Mouse (Mus musculus) embryonic facial prominence, embryonic 15.5 days (tissue): ENCODE measurements around the gene Rftn1. TPM values are rescaled to one million over a fixed set of nuclear protein-coding genes. Genes with fewer than 3 reads are reported as not detected.
"Not testable (repeated sequence)": the region's sequence is repeated elsewhere in the genome, so short reads cannot be mapped to it uniquely, and the experiment has no call there.

ENCODE experiments used
- ATAC-seq: fragments of 200-750 bp; cut with Nextera tagmentation; 2 replicates; pipeline ENCODE4 v1.8.0; 2017; ENCODE audit warnings: low read depth, moderate TSS enrichment; ENCODE audit not compliant: insufficient number of reproducible peaks, low FRiP score, low TSS enrichment
- H3K27ac ChIP-seq: fragments of 300-500 bp; sonication (generic); replicated peaks from 2 replicates; pipeline ENCODE4 v1.5.1; 2015; ENCODE audit warnings: mild to moderate bottlenecking, inconsistent platforms
- H3K27me3 ChIP-seq: fragments of 300-500 bp; sonication (generic); 2 replicates; pipeline ENCODE4 v1.6.1; 2015; ENCODE audit warnings: inconsistent platforms
- H3K36me3 ChIP-seq: fragments of 300-500 bp; sonication (generic); 2 replicates; pipeline ENCODE4 v1.6.1; 2015; ENCODE audit warnings: mild to moderate bottlenecking, inconsistent platforms
- H3K4me1 ChIP-seq: fragments of 300-500 bp; sonication (generic); 2 replicates; pipeline ENCODE4 v1.6.1; 2015; ENCODE audit warnings: inconsistent platforms
- H3K4me2 ChIP-seq: fragments of 300-500 bp; sonication (generic); replicated peaks from 2 replicates; pipeline ENCODE4 v1.6.1; 2015; ENCODE audit warnings: mild to moderate bottlenecking, inconsistent platforms
- H3K4me3 ChIP-seq: fragments of 300-500 bp; sonication (generic); replicated peaks from 2 replicates; pipeline ENCODE4 v1.5.1; 2015; ENCODE audit warnings: mild to moderate bottlenecking, inconsistent platforms
- H3K9ac ChIP-seq: fragments of 300-500 bp; sonication (generic); 2 replicates; pipeline ENCODE4 v1.6.1; 2015; ENCODE audit warnings: inconsistent platforms
- H3K9me3 ChIP-seq: fragments of 300-500 bp; sonication (generic); replicated peaks from 2 replicates; pipeline ENCODE4 v1.6.1; 2016; ENCODE audit warnings: inconsistent platforms
- WGBS: fragments of 180-500 bp; shearing (Covaris S2); methylation state at CpG from one replicate; pipeline ENCODE4 v1.1.7; 2015; 5-methylcytosine and 5-hydroxymethylcytosine counted together
- polyA plus RNA-seq: library from polyadenylated mRNA; unstranded; fragments of >200 nt; fragmentation: Nextera tagmentation; extraction: Ambion mirVana; gene quantifications from 2 replicates; pipeline ENCODE4 v1.2.1, GENCODE M21; 2015

Gene Rftn1
- polyA plus RNA-seq, 1 experiment from 2014 or later, result 21.4 TPM

GRCm38 (mm10) chr17:50224718-50225117 lies 34.2 kb upstream of the Rftn1 start:
- 59% methylated on average over 5 of the region's 5 CpGs for WGBS
- Histone ChIP-seq H3K9ac (no peak overlapping the region), H3K4me3 (no peak overlapping the region)

GRCm38 (mm10) chr17:50217978-50218377 lies 27.5 kb upstream of the Rftn1 start:
- 52% methylated on average over 4 of the region's 4 CpGs for WGBS
- Histone ChIP-seq H3K27me3 (no peaks in the 10 kb centered on the region), H3K27ac (no peak overlapping the region), H3K9ac (no peak overlapping the region), H3K9me3 (no peaks in the 10 kb centered on the region), H3K36me3 (no peaks in the 10 kb centered on the region), H3K4me1 (no peaks in the 10 kb centered on the region), H3K4me3 (no peak overlapping the region), H3K4me2 (no peak overlapping the region)
- ATAC-seq, result no peak

More at GRCm38 (mm10) chr17:50224718-50225117, 34.2 kb upstream of the Rftn1 start:
- H3K9me3 ChIP-seq, result no peaks in the 10 kb centered on the region
- ATAC-seq, result no peak
- no peaks in the 10 kb centered on the region for H3K27me3 ChIP-seq
- H3K4me2 ChIP-seq, result no peak overlapping the region
- 0 out of 2 replicates have a peak, but pooled peaks cover 2% of the 10 kb centered on the region for H3K4me1 ChIP-seq
- no peaks in the 10 kb centered on the region for H3K36me3 ChIP-seq
- no peak overlapping the region for H3K27ac ChIP-seq

- WGBS, result 83% methylated on average over 6 of the region's 6 CpGs
- no peak overlapping the region for H3K27ac ChIP-seq
These were observed 24.6 kb upstream of the Rftn1 start for GRCm38 (mm10) chr17:50215104-50215503.

GRCm38 (mm10) chr17:50213117-50213516 lies 22.6 kb upstream of the Rftn1 start:
- no peaks in the 10 kb centered on the region for H3K36me3 ChIP-seq
- no peak overlapping the region for H3K4me3 ChIP-seq
- no peak overlapping the region for H3K9ac ChIP-seq
- no peaks in the 10 kb centered on the region for H3K9me3 ChIP-seq
- H3K27ac ChIP-seq, result no peak overlapping the region
- no peaks in the 10 kb centered on the region for H3K4me1 ChIP-seq
- no peak overlapping the region for H3K4me2 ChIP-seq
- WGBS, result 79% methylated on average over 4 of the region's 4 CpGs
- no peak for ATAC-seq
- no peaks in the 10 kb centered on the region for H3K27me3 ChIP-seq

More at GRCm38 (mm10) chr17:50215104-50215503, 24.6 kb upstream of the Rftn1 start:
- H3K4me1 ChIP-seq, result no peaks in the 10 kb centered on the region
- no peak for ATAC-seq
- no peaks in the 10 kb centered on the region for H3K27me3 ChIP-seq
- no peak overlapping the region for H3K4me2 ChIP-seq
- no peak overlapping the region for H3K9ac ChIP-seq
- no peak overlapping the region for H3K4me3 ChIP-seq
- no peaks in the 10 kb centered on the region for H3K36me3 ChIP-seq
- H3K9me3 ChIP-seq, result no peaks in the 10 kb centered on the region

- Histone ChIP-seq H3K4me3 (no peak overlapping the region), H3K9ac (no peak overlapping the region), H3K36me3 (no peaks in the 10 kb centered on the region), H3K4me1 (no peaks in the 10 kb centered on the region), H3K27me3 (no peaks in the 10 kb centered on the region), H3K27ac (no peak overlapping the region), H3K4me2 (no peak overlapping the region), H3K9me3 (no peaks in the 10 kb centered on the region)
- WGBS, result 92% methylated on average over 7 of the region's 7 CpGs
- no peak for ATAC-seq
These were observed 21.3 kb upstream of the Rftn1 start for GRCm38 (mm10) chr17:50211816-50212215.

GRCm38 (mm10) chr17:50209831-50210230 lies 19.4 kb upstream of the Rftn1 start:
- H3K27me3 ChIP-seq, result no peaks in the 10 kb centered on the region
- H3K9ac ChIP-seq, result no peak overlapping the region
- 90% methylated on average over 6 of the region's 6 CpGs for WGBS
- no peaks in the 10 kb centered on the region for H3K4me1 ChIP-seq
- H3K36me3 ChIP-seq, result no peaks in the 10 kb centered on the region
- no peaks in the 10 kb centered on the region for H3K9me3 ChIP-seq
- H3K4me3 ChIP-seq, result no peak overlapping the region
- H3K4me2 ChIP-seq, result no peak overlapping the region
- ATAC-seq, result no peak
- H3K27ac ChIP-seq, result no peak overlapping the region

- no peak overlapping the region for H3K4me3 ChIP-seq
- no peaks in the 10 kb centered on the region for H3K4me1 ChIP-seq
- WGBS, result 84% methylated on average over 7 of the region's 7 CpGs
- H3K36me3 ChIP-seq, result no peaks in the 10 kb centered on the region
- no peaks in the 10 kb centered on the region for H3K27me3 ChIP-seq
- H3K9ac ChIP-seq, result no peak overlapping the region
- H3K27ac ChIP-seq, result no peak overlapping the region
- no peak for ATAC-seq
- H3K4me2 ChIP-seq, result no peak overlapping the region
- H3K9me3 ChIP-seq, result no peaks in the 10 kb centered on the region
These were observed 17.9 kb upstream of the Rftn1 start for GRCm38 (mm10) chr17:50208137-50209045.

GRCm38 (mm10) chr17:50206262-50206661 lies 15.8 kb upstream of the Rftn1 start:
- H3K4me2 ChIP-seq, ATAC-seq, H3K4me3 ChIP-seq, H3K27me3 ChIP-seq, H3K4me1 ChIP-seq, H3K27ac ChIP-seq, H3K36me3 ChIP-seq, H3K9me3 ChIP-seq, H3K9ac ChIP-seq: not testable (repeated sequence)
- WGBS, result 79% methylated on average over 1 of the region's 1 CpGs

GRCm38 (mm10) chr17:50205840-50206239 lies 15.4 kb upstream of the Rftn1 start:
- H3K9ac ChIP-seq, ATAC-seq, H3K27ac ChIP-seq, H3K4me2 ChIP-seq, H3K36me3 ChIP-seq, H3K27me3 ChIP-seq, H3K9me3 ChIP-seq, H3K4me3 ChIP-seq, H3K4me1 ChIP-seq: not testable (repeated sequence)
- 93% methylated on average over 2 of the region's 2 CpGs for WGBS

- Histone ChIP-seq H3K4me3 (no peak overlapping the region), H3K27ac (no peak overlapping the region), H3K4me1 (no peaks in the 10 kb centered on the region), H3K27me3 (no peaks in the 10 kb centered on the region), H3K9ac (no peak overlapping the region), H3K4me2 (no peak overlapping the region), H3K36me3 (no peaks in the 10 kb centered on the region), H3K9me3 (no peaks in the 10 kb centered on the region)
- no peak for ATAC-seq
- 35% methylated on average over 1 of the region's 1 CpGs for whole genome bisulfite sequencing
These were observed 14.8 kb upstream of the Rftn1 start for GRCm38 (mm10) chr17:50205152-50205782.

GRCm38 (mm10) chr17:50201828-50202445 lies 11.5 kb upstream of the Rftn1 start:
- H3K36me3 ChIP-seq, result no peaks in the 10 kb centered on the region
- no peaks in the 10 kb centered on the region for H3K27me3 ChIP-seq
- no peak overlapping the region for H3K9ac ChIP-seq
- H3K27ac ChIP-seq, result no peak overlapping the region
- 88% methylated on average over 12 of the region's 12 CpGs for WGBS
- no peaks in the 10 kb centered on the region for H3K9me3 ChIP-seq
- no peaks in the 10 kb centered on the region for H3K4me1 ChIP-seq
- no peak overlapping the region for H3K4me2 ChIP-seq
- no peak overlapping the region for H3K4me3 ChIP-seq
- ATAC-seq, result no peak
